ENCODE assay signal across 15 mouse cellular contexts in genomic region chrX:157477328-157477727, GRCm38 (mm10).
"Had no signal": no experiment of that assay in that cellular context is flagged by ENCODE, and none has a peak within 500 bp of the region (broad histone marks: within the 10 kb centered on the region; RNA-seq: fewer than 3 reads in every experiment).

No protein-coding gene starts in this region.

- H3K36me3 ChIP-seq: limb, embryonic 15.5 days; liver, embryonic 12.5 days; neural tube, embryonic 13.5 days had no signal

- H3K27ac ChIP-seq: layer of hippocampus, adult 2 months; limb, embryonic 15.5 days; liver, embryonic 12.5 days; neural tube, embryonic 13.5 days had no signal

- H3K9me3 ChIP-seq: limb, embryonic 15.5 days; liver, embryonic 12.5 days; neural tube, embryonic 13.5 days had no signal

- H3K9ac ChIP-seq: limb, embryonic 15.5 days; liver, embryonic 12.5 days; lung, embryonic 14.5 days; neural tube, embryonic 13.5 days had no signal

- H3K4me2 ChIP-seq: limb, embryonic 15.5 days; liver, embryonic 12.5 days; lung, embryonic 14.5 days; neural tube, embryonic 13.5 days had no signal

- DNase-seq: kidney, adult 18-20 months; kidney, postnatal 10 days; kidney, postnatal 4 days; lung, embryonic 14.5 days; lung, postnatal 10 days; lung, postnatal 4 days; midbrain, embryonic 14.5 days; right cerebral cortex, adult 18-20 months; right cerebral cortex, postnatal 25 days; thymus, adult 2 months; thymus, postnatal 25 days had no signal

- H3K4me1 ChIP-seq: limb, embryonic 15.5 days; liver, embryonic 12.5 days; neural tube, embryonic 13.5 days had no signal

- H3K27me3 ChIP-seq: limb, embryonic 15.5 days; liver, embryonic 12.5 days; neural tube, embryonic 13.5 days had no signal

- ATAC-seq: liver, embryonic 12.5 days had no signal

- H3K4me3 ChIP-seq: layer of hippocampus, adult 2 months; limb, embryonic 15.5 days; liver, embryonic 12.5 days; neural tube, embryonic 13.5 days had no signal
